Mouse (Mus musculus) intestine, embryonic 16.5 days (tissue): Measurements from ENCODE around the gene Gk5. TPM values are rescaled to one million over a fixed set of nuclear protein-coding genes. Genes with fewer than 3 reads are reported as not detected.
"Not testable (repeated sequence)": the region's sequence is repeated elsewhere in the genome, so short reads cannot be mapped to it uniquely, and the experiment has no call there.

Source experiments
- ATAC-seq: fragments of 200-750 bp; cut with Nextera tagmentation; 2 replicates; pipeline ENCODE4 v1.8.0; 2017; ENCODE audit warnings: moderate TSS enrichment, moderate library complexity
- H3K27ac ChIP-seq: fragments of 300-500 bp; sonication (generic); 2 replicates; pipeline ENCODE4 v1.5.1; 2014; ENCODE audit warnings: mild to moderate bottlenecking, low read length
- H3K27me3 ChIP-seq: fragments of 300-500 bp; sonication (generic); replicated peaks from 2 replicates; pipeline ENCODE4 v1.6.1; 2014; ENCODE audit warnings: low read length, control low read depth, mixed read lengths; ENCODE audit not compliant: control insufficient read depth, insufficient read depth
- H3K36me3 ChIP-seq: fragments of 300-500 bp; sonication (generic); 2 replicates; pipeline ENCODE4 v1.6.1; 2014; ENCODE audit warnings: low read length, control low read depth; ENCODE audit not compliant: control insufficient read depth, insufficient read depth
- H3K4me1 ChIP-seq: fragments of 300-500 bp; sonication (generic); 2 replicates; pipeline ENCODE4 v1.6.1; 2014; ENCODE audit warnings: low read length, control low read depth, mixed read lengths; ENCODE audit not compliant: control insufficient read depth, insufficient read depth
- H3K4me2 ChIP-seq: fragments of 300-500 bp; sonication (generic); 2 replicates; pipeline ENCODE4 v1.6.1; 2014; ENCODE audit warnings: low read depth, low read length, control low read depth
- H3K4me3 ChIP-seq: fragments of 300-500 bp; sonication (generic); 2 replicates; pipeline ENCODE4 v1.5.1; 2014; ENCODE audit warnings: mild to moderate bottlenecking, low read length
- H3K9ac ChIP-seq: fragments of 300-500 bp; sonication (generic); 2 replicates; pipeline ENCODE4 v1.6.1; 2014; ENCODE audit warnings: low read depth, low read length
- H3K9me3 ChIP-seq: fragments of 300-500 bp; sonication (generic); 2 replicates; pipeline ENCODE4 v1.6.1; 2016; ENCODE audit warnings: low read length, control low read depth; ENCODE audit not compliant: control insufficient read depth
- WGBS: fragments of 180-500 bp; shearing (Covaris S2); extraction: QIAGEN DNeasy Blood & Tissue Kit; methylation state at CpG from one replicate; pipeline ENCODE4 v1.1.7; 2014; 5-methylcytosine and 5-hydroxymethylcytosine counted together
- polyA plus RNA-seq: library from polyadenylated mRNA; unstranded; fragments of >200 nt; fragmentation: Nextera tagmentation; extraction: Ambion mirVana; gene quantifications from 2 replicates; pipeline ENCODE4 v1.2.1, GENCODE M21; 2015

Gene Gk5
- 3.2 TPM in 2 replicates for polyA plus RNA-seq

DNA sequence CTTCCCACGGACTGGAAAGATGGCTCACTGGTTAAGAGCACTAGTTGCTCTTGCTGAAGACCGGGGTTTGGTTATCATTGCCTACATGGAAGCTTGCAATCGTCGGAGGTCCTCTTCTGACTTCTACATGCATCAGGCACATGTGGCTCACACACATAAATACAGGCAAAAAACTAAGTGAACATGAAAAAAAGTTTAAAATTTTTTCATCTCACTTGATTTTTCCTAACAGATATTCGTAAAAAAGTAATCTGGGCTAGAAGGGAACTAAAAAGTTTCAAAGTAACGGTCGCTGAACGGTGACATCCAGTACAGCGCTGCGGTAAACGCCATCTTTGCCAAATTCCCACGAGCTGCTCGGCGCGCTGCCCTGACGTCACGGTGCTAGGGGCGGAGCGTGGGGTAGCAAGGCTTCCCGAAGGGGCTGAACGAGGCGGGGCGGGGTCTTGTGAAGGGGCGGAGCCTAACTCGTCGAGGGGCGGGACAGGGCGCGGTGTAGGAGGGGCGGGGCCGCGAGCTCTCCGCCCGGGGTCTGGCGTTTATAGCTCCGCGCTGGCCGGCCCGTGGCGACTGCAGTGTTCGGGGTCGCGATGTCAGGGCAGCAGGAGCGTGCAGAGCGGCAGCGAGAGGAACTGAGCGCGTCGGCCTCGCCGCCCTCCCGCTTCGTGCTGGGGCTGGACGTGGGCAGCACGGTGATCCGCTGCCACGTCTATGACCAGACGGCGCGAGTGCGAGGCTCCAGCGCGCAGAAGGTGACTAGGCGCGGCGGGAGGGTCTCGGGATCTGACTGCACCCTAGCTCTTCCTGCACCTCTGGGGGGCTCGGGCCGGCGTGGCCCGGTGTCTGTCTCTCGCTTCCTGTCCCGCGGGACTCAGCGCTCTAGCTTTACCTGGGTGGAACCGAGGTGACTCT, at the start of gene Gk5:
Gk5 (plus strand) TSS at position 502 of the 912 bp plus-strand sequence.
- Histone ChIP-seq H3K4me2 (peak within 1 kb of the TSS; percentile 86), H3K9ac (peak within 1 kb of the TSS; percentile 82), H3K9me3 (no peaks in the 10 kb centered on the region), H3K4me3 (peak within 1 kb of the TSS; percentile 80), H3K4me1 (no peaks in the 10 kb centered on the region), H3K27ac (0 out of 2 replicates have a peak within 1 kb of the TSS, but pooled peaks have one; percentile 18), H3K27me3 (no peaks in the 10 kb centered on the region), H3K36me3 (no peaks in the 10 kb centered on the region)
- peak; percentile 98 for ATAC-seq
- under 1% methylated on average over 75 of the region's 76 CpGs for WGBS

DNA sequence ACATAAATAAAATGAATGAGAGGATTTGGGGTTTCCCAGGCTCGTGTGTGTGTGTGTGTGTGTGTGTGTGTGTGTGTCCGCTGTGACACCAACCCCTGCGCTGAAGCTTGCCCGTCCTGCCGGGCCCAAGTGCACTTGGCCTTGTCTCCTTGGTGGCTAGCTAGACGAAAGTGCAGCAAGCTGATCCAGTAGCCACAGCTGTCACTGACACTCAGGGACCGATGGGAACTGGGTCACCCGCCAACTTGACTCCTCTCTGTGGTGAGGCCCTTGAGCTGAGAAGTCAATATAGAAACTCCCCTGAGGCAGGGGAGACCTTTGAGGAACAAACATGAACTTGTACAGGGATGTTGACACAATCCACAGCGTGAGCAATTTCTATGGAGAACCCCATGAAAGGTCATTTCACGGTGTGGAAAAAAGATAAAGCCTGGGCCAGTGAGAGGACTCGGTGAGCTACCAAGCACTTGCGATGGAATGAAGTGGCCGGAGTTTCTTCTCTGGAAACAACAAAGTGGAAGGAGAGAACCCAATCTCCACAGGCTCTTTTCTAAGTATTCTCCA, 40.3 kb upstream of the Gk5 start:
- H3K4me1 ChIP-seq, result no peaks in the 10 kb centered on the region
- no peak overlapping the region for H3K4me3 ChIP-seq
- H3K9me3 ChIP-seq, result no peaks in the 10 kb centered on the region
- no peaks in the 10 kb centered on the region for H3K27me3 ChIP-seq
- no peak for ATAC-seq
- H3K36me3 ChIP-seq, result no peaks in the 10 kb centered on the region
- 80% methylated on average over 13 of the region's 13 CpGs for WGBS
- H3K4me2 ChIP-seq, result no peak overlapping the region
- no peak overlapping the region for H3K9ac ChIP-seq
- H3K27ac ChIP-seq, result no peak overlapping the region

DNA sequence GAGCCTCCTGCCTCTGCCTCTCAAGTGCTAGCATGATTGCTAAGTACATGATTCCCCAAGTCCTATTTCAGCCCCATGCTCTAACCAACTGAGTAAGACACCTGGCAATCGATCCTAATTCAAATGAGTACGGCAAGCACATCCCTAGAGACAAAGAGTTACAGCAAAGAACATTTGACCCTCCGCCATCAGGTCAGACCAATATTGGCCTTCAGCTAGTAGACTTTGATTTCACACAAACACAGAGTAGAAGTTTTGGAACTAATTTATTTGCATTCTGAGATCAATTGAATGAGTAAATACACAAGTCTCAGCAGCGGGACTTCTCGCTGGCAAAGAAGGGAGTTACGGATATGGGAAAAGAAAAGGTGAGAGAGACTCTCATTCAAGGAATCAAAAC, 33.9 kb upstream of the Gk5 start:
- H3K4me1 ChIP-seq, result no peaks in the 10 kb centered on the region
- no peak overlapping the region for H3K4me2 ChIP-seq
- no peaks in the 10 kb centered on the region for H3K36me3 ChIP-seq
- H3K9ac ChIP-seq, result no peak overlapping the region
- WGBS, result 79% methylated on average over 6 of the region's 6 CpGs
- H3K9me3 ChIP-seq, result no peaks in the 10 kb centered on the region
- no peaks in the 10 kb centered on the region for H3K27me3 ChIP-seq
- H3K27ac ChIP-seq, result no peak overlapping the region
- ATAC-seq, result no peak
- no peak overlapping the region for H3K4me3 ChIP-seq

DNA sequence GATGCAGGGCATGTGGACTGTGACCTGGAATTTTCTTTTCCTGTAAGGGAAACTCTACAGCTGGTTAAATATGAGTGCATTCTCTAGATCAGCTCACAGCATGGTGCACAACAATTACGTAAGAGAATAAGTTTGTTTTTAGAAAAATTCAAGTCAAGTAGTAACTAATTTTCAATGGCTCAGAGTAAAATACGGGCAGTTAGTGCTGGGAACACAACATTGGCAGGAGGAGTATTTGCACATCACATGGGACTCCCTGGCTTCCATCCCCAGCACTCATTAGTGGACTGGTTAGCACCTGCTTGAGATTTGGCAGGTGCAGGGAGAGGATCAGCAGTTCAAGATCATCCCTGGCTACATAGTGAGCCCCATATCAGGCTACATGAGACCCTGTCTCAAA, 31.5 kb upstream of the Gk5 start:
- no peak overlapping the region for H3K27ac ChIP-seq
- no peaks in the 10 kb centered on the region for H3K9me3 ChIP-seq
- WGBS, result 81% methylated on average over 2 of the region's 2 CpGs
- no peak overlapping the region for H3K4me3 ChIP-seq
- no peaks in the 10 kb centered on the region for H3K27me3 ChIP-seq
- H3K4me1 ChIP-seq, result no peaks in the 10 kb centered on the region
- H3K9ac ChIP-seq, result no peak overlapping the region
- no peak for ATAC-seq
- H3K4me2 ChIP-seq, result no peak overlapping the region
- no peaks in the 10 kb centered on the region for H3K36me3 ChIP-seq

DNA sequence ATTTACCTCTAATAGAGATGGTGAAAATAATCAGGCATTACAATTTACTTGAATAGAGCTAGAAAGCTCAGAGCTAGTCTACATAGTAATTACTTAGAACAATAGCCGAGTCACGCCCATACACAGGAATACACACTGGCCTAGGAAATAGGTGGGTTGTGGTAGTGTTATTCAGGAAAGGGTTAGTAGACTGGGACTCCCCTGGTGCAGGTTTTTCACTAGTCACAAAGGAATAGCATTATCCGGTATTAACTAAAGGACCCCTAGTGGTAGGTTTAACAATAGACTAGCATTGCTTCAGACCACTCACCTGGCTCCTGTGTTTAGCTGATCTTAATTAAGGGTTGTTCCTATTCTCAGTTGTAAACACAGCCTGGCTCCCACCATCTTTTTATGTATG, 30.7 kb upstream of the Gk5 start:
- not testable (repeated sequence) for H3K4me2 ChIP-seq, H3K4me3 ChIP-seq, H3K36me3 ChIP-seq, H3K27ac ChIP-seq, H3K9ac ChIP-seq, H3K27me3 ChIP-seq, H3K9me3 ChIP-seq, H3K4me1 ChIP-seq, ATAC-seq
- 85% methylated on average over 3 of the region's 3 CpGs for WGBS

DNA sequence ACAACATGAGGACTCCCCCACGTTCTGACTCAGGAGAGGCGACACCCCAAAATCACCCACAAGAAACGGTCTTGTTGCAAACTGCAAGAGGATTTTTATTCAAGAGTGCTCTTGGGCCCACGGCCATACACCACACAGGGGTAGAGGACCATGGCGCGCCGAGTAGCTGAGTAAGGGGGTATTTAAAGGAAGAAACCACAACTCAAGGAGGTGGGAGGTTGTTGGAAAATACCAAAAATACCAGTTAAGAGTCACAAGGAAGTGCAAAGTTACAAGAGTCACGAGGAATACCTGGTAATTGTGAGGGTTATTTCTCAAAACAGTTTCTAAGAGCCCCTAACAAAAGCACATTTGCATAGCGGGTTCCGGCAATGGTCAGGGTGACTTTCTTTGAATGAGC, 26.5 kb upstream of the Gk5 start:
- H3K9me3 ChIP-seq, H3K4me1 ChIP-seq, H3K27me3 ChIP-seq, H3K27ac ChIP-seq, H3K9ac ChIP-seq, H3K4me3 ChIP-seq, H3K4me2 ChIP-seq, H3K36me3 ChIP-seq, ATAC-seq: not testable (repeated sequence)
- WGBS, result 92% methylated on average over 10 of the region's 10 CpGs

DNA sequence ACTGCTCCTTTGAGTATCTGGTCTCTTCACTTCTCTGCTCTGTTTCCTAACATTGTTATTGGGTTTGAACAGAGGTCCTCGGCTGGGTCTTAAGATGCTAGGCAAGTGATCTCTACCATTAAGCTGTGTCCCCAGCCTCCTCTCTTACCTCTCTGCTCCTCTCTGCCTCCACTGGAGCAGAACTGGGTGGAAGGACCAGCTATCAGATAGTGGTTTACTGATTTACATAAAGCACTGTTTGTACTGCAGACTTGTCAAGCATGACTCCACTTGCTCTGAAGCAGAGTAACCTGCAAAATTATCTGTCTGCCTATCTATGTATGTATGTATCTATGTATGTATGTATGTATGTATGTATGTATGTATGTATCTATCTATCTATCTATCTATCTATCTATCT, 25.9 kb upstream of the Gk5 start:
- WGBS, result 87% methylated on average over 1 of the region's 1 CpGs
- H3K9ac ChIP-seq, result no peak overlapping the region

DNA sequence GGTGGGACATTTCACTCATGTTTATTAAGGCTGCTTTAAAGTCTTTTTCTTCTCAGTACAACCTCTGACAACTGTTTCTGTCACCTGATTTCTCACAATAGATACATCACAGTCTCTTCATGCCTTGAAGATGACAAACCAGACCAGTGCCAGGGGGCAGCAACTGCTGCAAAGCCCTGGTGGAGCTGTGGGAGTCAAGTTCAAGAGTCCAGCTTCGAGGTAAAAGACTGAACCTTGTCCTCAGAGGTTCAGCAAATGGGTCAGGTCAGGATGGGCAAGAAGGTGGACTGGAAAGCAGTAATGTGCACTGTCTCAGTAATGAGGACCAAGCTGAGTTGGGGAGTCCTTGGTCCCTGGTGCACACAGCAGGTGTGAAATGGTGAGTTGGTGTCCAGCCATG, 24.8 kb upstream of the Gk5 start:
- Histone ChIP-seq H3K27me3 (no peaks in the 10 kb centered on the region), H3K36me3 (no peaks in the 10 kb centered on the region), H3K4me3 (no peak overlapping the region), H3K4me1 (no peaks in the 10 kb centered on the region), H3K9ac (no peak overlapping the region), H3K9me3 (no peaks in the 10 kb centered on the region; the same call in 1 of the 2 replicates), H3K27ac (no peak overlapping the region), H3K4me2 (no peak overlapping the region)
- no peak for ATAC-seq
- WGBS, result 60% methylated on average over 1 of the region's 1 CpGs

More for the DNA sequence above, 25.9 kb upstream of the Gk5 start:
- Histone ChIP-seq H3K9me3 (no peaks in the 10 kb centered on the region), H3K36me3 (no peaks in the 10 kb centered on the region), H3K4me3 (no peak overlapping the region), H3K27ac (no peak overlapping the region), H3K4me2 (no peak overlapping the region), H3K27me3 (no peaks in the 10 kb centered on the region), H3K4me1 (no peaks in the 10 kb centered on the region)
- ATAC-seq, result no peak

DNA sequence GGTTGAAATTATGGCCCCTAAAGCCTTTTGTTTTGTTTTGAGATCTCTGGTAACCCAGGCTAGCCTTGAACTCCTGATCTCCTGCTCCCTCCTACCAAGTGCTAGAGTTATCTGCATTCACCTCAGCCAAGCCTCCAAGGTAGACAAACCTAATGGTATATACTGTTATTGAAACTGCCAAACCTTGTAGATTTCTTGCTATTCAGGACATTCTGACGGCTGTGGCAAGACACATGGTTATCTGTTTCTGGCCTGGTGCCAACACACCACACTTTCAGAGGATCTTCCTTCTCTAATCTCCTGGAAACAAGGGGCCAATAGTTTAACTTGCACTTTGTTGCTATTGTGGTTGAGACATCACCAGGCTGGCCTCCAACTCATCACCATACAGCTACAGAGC, 24.0 kb upstream of the Gk5 start:
- Histone ChIP-seq H3K4me1 (no peaks in the 10 kb centered on the region), H3K27ac (no peak overlapping the region), H3K4me2 (no peak overlapping the region), H3K36me3 (no peaks in the 10 kb centered on the region), H3K9ac (no peak overlapping the region), H3K27me3 (no peaks in the 10 kb centered on the region), H3K4me3 (no peak overlapping the region), H3K9me3 (peaks cover 3% of the 10 kb centered on the region; the same call in 1 of the 2 replicates)
- 56% methylated on average over 1 of the region's 1 CpGs for WGBS
- ATAC-seq, result no peak
